Comparison of ENCODE assay signal across 12 mouse cellular contexts in genomic region chr12:70050699-70051098, GRCm38 (mm10).
DNase-seq lines count a peak whose midpoint lies in the region; ATAC-seq and TF ChIP-seq lines count a peak whose summit lies in the region.
"Had no signal": no experiment of that assay in that cellular context is flagged by ENCODE, and none has a peak within 500 bp of the region (broad histone marks: within the 10 kb centered on the region; RNA-seq: fewer than 3 reads in every experiment).

No protein-coding gene starts in this region.

- 0 out of 2 replicates have a peak, but pooled peaks have one; percentile 6 for TF ChIP-seq EP300 in heart, adult 2 months (IDR thresholded peaks at IDR 0.05; ENCODE audit: insufficient read depth, low read depth, low read length)

- H3K4me3 ChIP-seq in heart, adult 2 months: no peak overlapping the region
- H3K4me3 ChIP-seq in heart, embryonic 11.5 days (ENCODE audit: low read depth, low read length): no peak overlapping the region
- H3K4me3 ChIP-seq: heart, embryonic 13.5 days had no signal

- no peaks in the 10 kb centered on the region for H3K79me2 ChIP-seq in heart, adult 2 months (replicated peaks; ENCODE audit: control insufficient read depth, insufficient read depth, low read length)

- peak; percentile 47; the same call in 1 of the 2 replicates for TF ChIP-seq POLR2A in heart, adult 2 months (IDR thresholded peaks at IDR 0.05; ENCODE audit: insufficient read depth, low read depth, low read length)

- WGBS in heart, adult 2 months: 63% methylated on average over 7 of the region's 7 CpGs
- 63% methylated on average over 7 of the region's 7 CpGs for WGBS in heart, embryonic 11.5 days (ENCODE audit: insufficient replicate concordance)

- no peak for ATAC-seq in heart, embryonic 11.5 days (replicated peaks; ENCODE audit: insufficient number of reproducible peaks, low FRiP score, low TSS enrichment)
- ATAC-seq in inflammation-experienced regulatory T-cells, adult 6 months: no peak
- ATAC-seq: CD4-positive, CD25-positive, alpha-beta regulatory T cell, adult 4 months; intestine, postnatal 0 days; liver, postnatal 0 days had no signal

- H3K4me2 ChIP-seq in heart, embryonic 11.5 days: no peak overlapping the region
- H3K4me2 ChIP-seq: heart, embryonic 13.5 days had no signal

- peaks cover 12% of the 10 kb centered on the region for H3K4me1 ChIP-seq in heart, adult 2 months (ENCODE audit: control insufficient read depth, insufficient read depth, low read length)
- no peaks in the 10 kb centered on the region for H3K4me1 ChIP-seq in heart, embryonic 11.5 days (ENCODE audit: control insufficient read depth, insufficient read depth, low read length)
- H3K4me1 ChIP-seq: heart, embryonic 13.5 days had no signal

- no peaks in the 10 kb centered on the region for H3K9me3 ChIP-seq in heart, embryonic 11.5 days (replicated peaks; ENCODE audit: control insufficient read depth, low read length)
- H3K9me3 ChIP-seq: heart, embryonic 13.5 days had no signal

- DNase-seq in heart, adult 2 months: peak; percentile 56 to 71
- DNase-seq in heart, postnatal 14 days: peak; percentile 20 to 51
- peak; percentile 37 to 65 for DNase-seq in kidney, postnatal 36 days
- DNase-seq in retina, embryonic 14.5 days (ENCODE audit: low spot score): peak; percentile 10
- no peak for DNase-seq in thymus, postnatal 14 days
- DNase-seq: liver, postnatal 0 days; thymus, postnatal 4 days had no signal

- H3K36me3 ChIP-seq in heart, adult 2 months (ENCODE audit: control insufficient read depth, insufficient read depth, low read length): no peaks in the 10 kb centered on the region
- peaks cover 11% of the 10 kb centered on the region for H3K36me3 ChIP-seq in heart, embryonic 11.5 days (ENCODE audit: control insufficient read depth, insufficient read depth, low read length)

- H3K27ac ChIP-seq in heart, adult 2 months: peak overlapping the region; percentile 59
- no peak overlapping the region for H3K27ac ChIP-seq in heart, embryonic 11.5 days (ENCODE audit: low read depth, low read length)
- H3K27ac ChIP-seq: heart, embryonic 13.5 days had no signal

- no peaks in the 10 kb centered on the region for H3K27me3 ChIP-seq in heart, adult 2 months (ENCODE audit: control insufficient read depth, insufficient read depth, low read length)
- no peaks in the 10 kb centered on the region for H3K27me3 ChIP-seq in heart, embryonic 11.5 days (ENCODE audit: control insufficient read depth, insufficient read depth, low read length)
- H3K27me3 ChIP-seq: heart, embryonic 13.5 days had no signal

- no peak overlapping the region for H3K9ac ChIP-seq in heart, adult 2 months (ENCODE audit: low read depth, low read length)
- H3K9ac ChIP-seq in heart, embryonic 11.5 days (ENCODE audit: low read depth, low read length): no peak overlapping the region
- H3K9ac ChIP-seq: heart, embryonic 13.5 days; liver, postnatal 0 days had no signal

- intact Hi-C loops in heart, adult 2 months (cut with DNase I): no loop called here
- intact Hi-C loops in heart, postnatal 14 days (cut with DNase I): no loop called here

- TF ChIP-seq CTCF in heart, adult 2 months (IDR thresholded peaks at IDR 0.05): no peak
